Mouse (Mus musculus): Measurements from ENCODE around the gene Fem1b.
"Not testable (repeated sequence)": the region's sequence is repeated elsewhere in the genome, so short reads cannot be mapped to it uniquely, and the experiment has no call there.

Fem1b gene

GRCm38 (mm10) chr9:62826456-62826855 lies 14.7 kb upstream of the Fem1b start:
- DNase-seq (ENCODE audit: low spot score) = no peak

- no peak for DNase-seq (ENCODE audit: low spot score)
Observed at GRCm38 (mm10) chr9:62825791-62826393, 14.2 kb upstream of the Fem1b start.

- DNase-seq (ENCODE audit: low spot score) = no peak
Observed at GRCm38 (mm10) chr9:62821811-62822210, 10.1 kb upstream of the Fem1b start.

- no peak for DNase-seq (ENCODE audit: low spot score)
Observed at GRCm38 (mm10) chr9:62820829-62821228, 9.1 kb upstream of the Fem1b start.

GRCm38 (mm10) chr9:62819910-62820309 lies 8.2 kb upstream of the Fem1b start:
- DNase-seq (ENCODE audit: low spot score) = not testable (repeated sequence)

GRCm38 (mm10) chr9:62819494-62819893 lies 7.8 kb upstream of the Fem1b start:
- DNase-seq (ENCODE audit: low spot score) = no peak

GRCm38 (mm10) chr9:62817828-62818614 lies 6.3 kb upstream of the Fem1b start:
- no peak for DNase-seq (ENCODE audit: low spot score)

- no peak for DNase-seq (ENCODE audit: low spot score)
Observed at GRCm38 (mm10) chr9:62817099-62817571, 5.4 kb upstream of the Fem1b start.

GRCm38 (mm10) chr9:62816323-62817098 lies 4.8 kb upstream of the Fem1b start:
- DNase-seq (ENCODE audit: low spot score) = no peak

- DNase-seq (ENCODE audit: low spot score) = no peak
Observed at GRCm38 (mm10) chr9:62814751-62815150, 3.0 kb upstream of the Fem1b start.

GRCm38 (mm10) chr9:62812216-62813049 lies 699 bp upstream of the Fem1b start:
- DNase-seq (ENCODE audit: low spot score) = no peak

- DNase-seq (ENCODE audit: low spot score) = peak; percentile 66
Observed at GRCm38 (mm10) chr9:62810543-62811515, 905 bp downstream of the Fem1b start.

GRCm38 (mm10) chr9:62810095-62810494 lies 1.6 kb downstream of the Fem1b start:
- DNase-seq (ENCODE audit: low spot score) = no peak

- not testable (repeated sequence) for DNase-seq (ENCODE audit: low spot score)
Observed at GRCm38 (mm10) chr9:62799218-62799617, 12.5 kb downstream of the Fem1b start.

GRCm38 (mm10) chr9:62789856-62790255 lies 21.9 kb downstream of the Fem1b start:
- DNase-seq (ENCODE audit: low spot score) = no peak

GRCm38 (mm10) chr9:62786721-62787120 lies 25.0 kb downstream of the Fem1b start:
- DNase-seq (ENCODE audit: low spot score) = no peak

- no peak for DNase-seq (ENCODE audit: low spot score)
Observed at GRCm38 (mm10) chr9:62784233-62784632, 27.5 kb downstream of the Fem1b start.

- DNase-seq (ENCODE audit: low spot score) = peak; percentile 30
Observed at GRCm38 (mm10) chr9:62782976-62783781, 28.6 kb downstream of the Fem1b start.

- no peak for DNase-seq (ENCODE audit: low spot score)
Observed at GRCm38 (mm10) chr9:62781965-62782364, 29.8 kb downstream of the Fem1b start.

- DNase-seq (ENCODE audit: low spot score) = no peak
Observed at GRCm38 (mm10) chr9:62778721-62779120, 33.0 kb downstream of the Fem1b start.
